ENCODE assay signal across 18 mouse cellular contexts in genomic region chr2:141817546-141818180, GRCm38 (mm10).
DNase-seq lines count a peak whose midpoint lies in the region; ATAC-seq and TF ChIP-seq lines count a peak whose summit lies in the region.
"Had no signal": no experiment of that assay in that cellular context is flagged by ENCODE, and none has a peak within 500 bp of the region (broad histone marks: within the 10 kb centered on the region; RNA-seq: fewer than 3 reads in every experiment).

No protein-coding gene starts in this region.

- no peaks in the 10 kb centered on the region for H3K4me1 ChIP-seq in forebrain, embryonic 13.5 days
- no peaks in the 10 kb centered on the region for H3K4me1 ChIP-seq in forebrain, embryonic 12.5 days
- H3K4me1 ChIP-seq: limb, embryonic 12.5 days had no signal

- no peak for TF ChIP-seq CTCF in brain, embryonic 14.5 days (IDR thresholded peaks at IDR 0.05; ENCODE audit: borderline replicate concordance, extremely low read depth, insufficient read depth, insufficient read length)

- no peaks in the 10 kb centered on the region for H3K36me3 ChIP-seq in forebrain, embryonic 13.5 days (ENCODE audit: poor library complexity, severe bottlenecking)
- H3K36me3 ChIP-seq in forebrain, embryonic 12.5 days (replicated peaks): no peaks in the 10 kb centered on the region
- H3K36me3 ChIP-seq: limb, embryonic 12.5 days had no signal

- no peaks in the 10 kb centered on the region for H3K9me3 ChIP-seq in forebrain, embryonic 13.5 days (replicated peaks)
- H3K9me3 ChIP-seq in forebrain, embryonic 12.5 days: no peaks in the 10 kb centered on the region
- H3K9me3 ChIP-seq: limb, embryonic 12.5 days had no signal

- intact Hi-C loops in gastrocnemius, postnatal 14 days (cut with DNase I; ENCODE audit: low total_unique reads): no loop called here

- peak; percentile 79 for ATAC-seq in forebrain, embryonic 13.5 days
- no peak for ATAC-seq in forebrain, embryonic 12.5 days (ENCODE audit: low FRiP score)
- ATAC-seq: hindbrain, embryonic 16.5 days; midbrain, embryonic 16.5 days had no signal

- H3K27ac ChIP-seq in forebrain, embryonic 13.5 days: no peak overlapping the region
- H3K27ac ChIP-seq in forebrain, embryonic 12.5 days: no peak overlapping the region
- H3K27ac ChIP-seq: left cerebral cortex, adult 2 months; limb, embryonic 12.5 days; macrophage had no signal

- WGBS in forebrain, embryonic 13.5 days: 67% methylated on average over 4 of the region's 4 CpGs
- 82% methylated on average over 4 of the region's 4 CpGs for WGBS in forebrain, embryonic 12.5 days

- H3K4me3 ChIP-seq in forebrain, embryonic 13.5 days: no peak overlapping the region
- no peak overlapping the region for H3K4me3 ChIP-seq in forebrain, embryonic 12.5 days (replicated peaks)
- H3K4me3 ChIP-seq: left cerebral cortex, adult 2 months; limb, embryonic 12.5 days had no signal

- no peak overlapping the region for H3K4me2 ChIP-seq in forebrain, embryonic 13.5 days
- H3K4me2 ChIP-seq in forebrain, embryonic 12.5 days: no peak overlapping the region
- H3K4me2 ChIP-seq: limb, embryonic 12.5 days had no signal

- no peak overlapping the region for H3K9ac ChIP-seq in forebrain, embryonic 13.5 days
- no peak overlapping the region for H3K9ac ChIP-seq in forebrain, embryonic 12.5 days
- H3K9ac ChIP-seq: limb, embryonic 12.5 days had no signal

- DNase-seq in layer of hippocampus, adult 9-11 months: peak; percentile 11
- DNase-seq in layer of hippocampus, postnatal 10 days (ENCODE audit: low spot score in 2 of 2): no peak
- peak; percentile 81 for DNase-seq in brain, embryonic 14.5 days (ENCODE audit: low read depth)
- DNase-seq in cerebellum, postnatal 10 days: peak; percentile 67 to 69
- DNase-seq in gastrocnemius, postnatal 14 days: no peak
- DNase-seq in spleen, adult 12 weeks (ENCODE audit: low spot score): no peak
- DNase-seq: adrenal gland, postnatal 25 days; gastrocnemius, postnatal 25 days; kidney, adult 2 months; kidney, postnatal 25 days; thymus, adult 18-20 months had no signal

- H3K27me3 ChIP-seq in forebrain, embryonic 13.5 days: no peaks in the 10 kb centered on the region
- no peaks in the 10 kb centered on the region for H3K27me3 ChIP-seq in forebrain, embryonic 12.5 days
- H3K27me3 ChIP-seq: limb, embryonic 12.5 days had no signal

- TF ChIP-seq POLR2A in brain, embryonic 14.5 days (IDR thresholded peaks at IDR 0.05; ENCODE audit: borderline replicate concordance, extremely low read depth, insufficient read depth, insufficient read length, poor library complexity, severe bottlenecking): no peak

Comparison
In these comparisons a context has a peak if more than half of its experiments do, and no peak if none do; other contexts are left out.
1. DNase-seq: peak in layer of hippocampus, adult 9-11 months (single experiment), brain, embryonic 14.5 days (single experiment) and cerebellum, postnatal 10 days (2 of 2); none in layer of hippocampus, postnatal 10 days (0 of 2), gastrocnemius, postnatal 14 days (single experiment) and spleen, adult 12 weeks (single experiment).